8 mouse cellular contexts compared by ENCODE assay signal in the genomic region with DNA sequence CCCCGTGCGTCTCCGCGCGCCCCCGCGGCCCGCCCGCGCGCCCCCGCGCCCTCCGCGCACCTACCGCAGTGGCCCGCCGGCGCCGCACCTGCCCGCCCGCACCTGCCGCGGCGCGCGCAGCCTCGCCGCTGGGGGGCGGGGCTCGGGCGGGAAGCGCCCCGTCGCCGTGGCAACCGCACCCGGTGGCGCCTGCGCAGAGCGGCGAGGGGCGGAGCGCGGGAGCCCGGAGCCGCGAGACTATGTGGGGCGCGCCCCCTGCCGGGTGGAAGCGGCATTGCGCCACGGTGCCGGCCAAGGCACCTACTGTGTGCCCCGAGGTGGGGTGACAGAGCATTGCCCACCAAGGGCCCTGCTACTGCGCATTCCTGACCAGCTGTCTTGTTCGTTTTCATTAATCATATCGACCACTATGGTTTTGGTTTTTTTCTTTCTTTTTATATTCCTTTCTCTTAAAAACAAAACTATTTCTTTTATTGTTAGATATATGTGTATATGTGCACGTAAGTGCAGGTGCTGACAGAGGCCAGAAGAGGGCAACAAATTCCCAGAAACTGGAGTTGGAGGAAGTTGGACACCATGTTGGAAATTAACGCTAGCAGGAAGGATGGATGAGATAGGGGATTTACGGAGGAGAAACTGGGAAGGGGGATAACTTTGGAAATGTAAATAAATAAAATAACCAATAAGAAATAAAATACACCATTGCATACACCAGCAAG. TPM values are rescaled to one million over a fixed set of nuclear protein-coding genes. Genes with fewer than 3 reads are reported as not detected.
DNase-seq lines count a peak whose midpoint lies in the region; ATAC-seq and TF ChIP-seq lines count a peak whose summit lies in the region.

A gene (minus strand): TSS at position 90 of the 719 bp plus-strand sequence.

- no peaks in the 10 kb centered on the region for H3K36me3 ChIP-seq in forebrain, embryonic 10.5 days (replicated peaks)
- H3K36me3 ChIP-seq in heart, embryonic 14.5 days (ENCODE audit: control insufficient read depth, insufficient read depth, low read length): no peaks in the 10 kb centered on the region
- H3K36me3 ChIP-seq in liver, embryonic 12.5 days: no peaks in the 10 kb centered on the region
- no peaks in the 10 kb centered on the region for H3K36me3 ChIP-seq in stomach, postnatal 0 days (ENCODE audit: control insufficient read depth, insufficient read depth, low read length)

- WGBS in forebrain, embryonic 10.5 days: 8% methylated on average over 58 of the region's 62 CpGs
- 11% methylated on average over 46 of the region's 62 CpGs for WGBS in heart, embryonic 14.5 days
- 11% methylated on average over 39 of the region's 62 CpGs for WGBS in liver, embryonic 12.5 days (ENCODE audit: insufficient replicate concordance)
- 10% methylated on average over 47 of the region's 62 CpGs for WGBS in stomach, postnatal 0 days

- H3K9ac ChIP-seq in heart, embryonic 14.5 days (ENCODE audit: low read length): peak within 1 kb of the TSS; percentile 80
- H3K9ac ChIP-seq in liver, embryonic 12.5 days: peak within 1 kb of the TSS; percentile 64
- H3K9ac ChIP-seq in stomach, postnatal 0 days (ENCODE audit: low read length): peak within 1 kb of the TSS; percentile 80

- H3K4me3 ChIP-seq in forebrain, embryonic 10.5 days: peak within 1 kb of the TSS; percentile 79
- peak within 1 kb of the TSS; percentile 69 for H3K4me3 ChIP-seq in heart, embryonic 14.5 days (ENCODE audit: control insufficient read depth in 1 of 2, insufficient read depth in 1 of 2, low read depth in 1 of 2, low read length in 2 of 2)
- peak within 1 kb of the TSS; percentile 61 for H3K4me3 ChIP-seq in liver, embryonic 12.5 days
- H3K4me3 ChIP-seq in stomach, postnatal 0 days (ENCODE audit: low read depth, low read length): peak within 1 kb of the TSS; percentile 77

- H3K4me1 ChIP-seq in forebrain, embryonic 10.5 days: peaks cover 63% of the 10 kb centered on the region
- H3K4me1 ChIP-seq in heart, embryonic 14.5 days (ENCODE audit: control insufficient read depth in 2 of 2, insufficient read depth in 2 of 2, low read length in 2 of 2): peaks cover 0 to 6% of the 10 kb centered on the region in 2 experiments; a peak in 1 of 4 replicates
- peaks cover 33% of the 10 kb centered on the region for H3K4me1 ChIP-seq in liver, embryonic 12.5 days
- H3K4me1 ChIP-seq in stomach, postnatal 0 days (replicated peaks; ENCODE audit: control insufficient read depth, insufficient read depth): 0 out of 2 replicates have a peak, but pooled peaks cover 3% of the 10 kb centered on the region

- H3K4me2 ChIP-seq in heart, embryonic 14.5 days (ENCODE audit: low read length): peak within 1 kb of the TSS; percentile 100
- H3K4me2 ChIP-seq in liver, embryonic 12.5 days: peak within 1 kb of the TSS; percentile 87
- H3K4me2 ChIP-seq in stomach, postnatal 0 days (replicated peaks; ENCODE audit: low read depth): peak within 1 kb of the TSS; percentile 94

- no peak for TF ChIP-seq EP300 in stomach, postnatal 0 days (optimal IDR thresholded peaks at IDR 0.05)

- H3K27me3 ChIP-seq in forebrain, embryonic 10.5 days (ENCODE audit: poor library complexity, severe bottlenecking): peaks cover 9% of the 10 kb centered on the region
- H3K27me3 ChIP-seq in heart, embryonic 14.5 days (ENCODE audit: control insufficient read depth, insufficient read depth, low read length): peaks cover 14% of the 10 kb centered on the region
- peaks cover 47% of the 10 kb centered on the region for H3K27me3 ChIP-seq in liver, embryonic 12.5 days (replicated peaks)
- H3K27me3 ChIP-seq in stomach, postnatal 0 days (ENCODE audit: control insufficient read depth, insufficient read depth, low read length): no peaks in the 10 kb centered on the region

- DNase-seq in 3134 (ENCODE audit: extremely low read depth, insufficient read length, low spot score): peak; percentile 74
- peak; percentile 73 for DNase-seq in brain, embryonic 14.5 days (ENCODE audit: low read depth)
- DNase-seq in forebrain, embryonic 10.5 days (ENCODE audit: extremely low spot score, low spot score): peak; percentile 63
- DNase-seq in kidney, postnatal 10 days: peak; percentile 93
- DNase-seq in naive thymus-derived CD4-positive, alpha-beta T cell, adult 2 months (ENCODE audit: low read depth): peak; percentile 7
- peak; percentile 84 for DNase-seq in stomach, postnatal 0 days (ENCODE audit: low spot score)

- no peak for TF ChIP-seq POLR2A in brain, embryonic 14.5 days (IDR thresholded peaks at IDR 0.05; ENCODE audit: borderline replicate concordance, extremely low read depth, insufficient read depth, insufficient read length, poor library complexity, severe bottlenecking)

- peak; percentile 26; the same call in 1 of the 2 replicates for ATAC-seq in heart, embryonic 14.5 days (ENCODE audit: insufficient number of reproducible peaks, insufficient read depth, low FRiP score, low read depth)
- ATAC-seq in liver, embryonic 12.5 days: peak; percentile 13; the same call in 1 of the 2 replicates
- ATAC-seq in stomach, postnatal 0 days (ENCODE audit: low FRiP score, low TSS enrichment): peak; percentile 34; the same call in 1 of the 2 replicates

- peak; percentile 72 for TF ChIP-seq CTCF in brain, embryonic 14.5 days (IDR thresholded peaks at IDR 0.05; ENCODE audit: borderline replicate concordance, extremely low read depth, insufficient read depth, insufficient read length)
- TF ChIP-seq CTCF in stomach, postnatal 0 days (IDR thresholded peaks at IDR 0.05; ENCODE audit: low read depth): peak; percentile 82

- no peaks in the 10 kb centered on the region for H3K9me3 ChIP-seq in forebrain, embryonic 10.5 days
- peaks cover 4% of the 10 kb centered on the region; the same call in 1 of the 2 replicates for H3K9me3 ChIP-seq in heart, embryonic 14.5 days (ENCODE audit: control insufficient read depth, low read length)
- H3K9me3 ChIP-seq in liver, embryonic 12.5 days (replicated peaks): no peaks in the 10 kb centered on the region
- H3K9me3 ChIP-seq in stomach, postnatal 0 days (ENCODE audit: control insufficient read depth, low read length): no peaks in the 10 kb centered on the region

- H3K27ac ChIP-seq in forebrain, embryonic 10.5 days: peak within 1 kb of the TSS; percentile 90
- peak within 1 kb of the TSS in 1 of 2 experiments; percentile 50; a peak in 1 of 4 replicates for H3K27ac ChIP-seq in heart, embryonic 14.5 days (replicated peaks in 1 of 2; ENCODE audit: control insufficient read depth in 1 of 2, insufficient read depth in 1 of 2, low read depth in 2 of 2, low read length in 2 of 2)
- peak within 1 kb of the TSS; percentile 75 for H3K27ac ChIP-seq in liver, embryonic 12.5 days
- H3K27ac ChIP-seq in stomach, postnatal 0 days (replicated peaks): peak within 1 kb of the TSS; percentile 73

RNA-seq across cellular contexts. Expression of the gene that starts here (rescaled TPM):
- polyA plus RNA-seq in brain, embryonic 14.5 days (2012; rRNA removed): 6.0 and 8.6 TPM in 2 replicates
- 4.4 and 4.5 TPM in 2 replicates for polyA plus RNA-seq in forebrain, embryonic 10.5 days (2016; fragmentation: Nextera tagmentation; extraction: Ambion mirVana)
- polyA plus RNA-seq in heart, embryonic 14.5 days (2014; fragmentation: Nextera tagmentation; extraction: Ambion mirVana): 10.3 TPM in 2 replicates
- polyA plus RNA-seq in liver, embryonic 12.5 days (2016; fragmentation: Nextera tagmentation; extraction: Ambion mirVana): 1.9 and 2.0 TPM in 2 replicates
- 5.3 and 6.2 TPM in 2 replicates for polyA plus RNA-seq in stomach, postnatal 0 days (2015; fragmentation: Nextera tagmentation; extraction: Ambion mirVana)

Comparison
In these comparisons a context has a peak if more than half of its experiments do, and no peak if none do; other contexts are left out.
1. DNase-seq: peak in every context shown above with its lines; median percentile 93 in kidney, postnatal 10 days; 84 in stomach, postnatal 0 days; 74 in 3134; 73 in brain, embryonic 14.5 days; 63 in forebrain, embryonic 10.5 days; 7 in naive thymus-derived CD4-positive, alpha-beta T cell, adult 2 months.